In the genomic region with DNA sequence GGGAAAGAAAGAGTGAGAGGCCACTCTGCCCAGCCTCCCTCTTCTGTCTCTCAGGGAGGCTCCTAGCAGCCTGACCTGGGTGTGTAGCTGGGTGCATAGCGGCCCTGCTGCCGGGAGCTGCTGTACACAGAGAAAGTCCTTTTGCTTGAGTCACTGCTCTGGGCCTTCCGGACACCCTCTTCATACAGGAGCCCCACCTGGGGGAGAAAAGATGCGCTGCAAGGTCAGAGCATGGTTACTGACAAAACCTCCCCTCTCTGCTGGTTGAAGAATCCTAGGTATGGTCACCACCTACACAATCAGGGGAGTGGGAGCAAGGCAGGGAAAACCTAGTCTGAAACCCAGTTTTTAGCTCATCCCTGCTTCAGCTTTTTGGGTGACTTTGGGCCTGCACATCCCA, we compare ENCODE assay signal across 24 mouse cellular contexts. TPM values are rescaled to one million over a fixed set of nuclear protein-coding genes. Genes with fewer than 3 reads are reported as not detected.
DNase-seq lines count a peak whose midpoint lies in the region; ATAC-seq and TF ChIP-seq lines count a peak whose summit lies in the region.
"Had no signal": no experiment of that assay in that cellular context is flagged by ENCODE, and none has a peak within 500 bp of the region (broad histone marks: within the 10 kb centered on the region; RNA-seq: fewer than 3 reads in every experiment).

No protein-coding gene starts in this region.

- H3K4me2 ChIP-seq in kidney, postnatal 0 days (ENCODE audit: low read length): no peak overlapping the region
- H3K4me2 ChIP-seq in kidney, embryonic 16.5 days (replicated peaks; ENCODE audit: low read depth, low read length): no peak overlapping the region

- peaks cover 13% of the 10 kb centered on the region; the same call in 1 of the 2 replicates for H3K4me1 ChIP-seq in kidney, postnatal 0 days (replicated peaks; ENCODE audit: insufficient read depth, low read length)
- peaks cover 28% of the 10 kb centered on the region for H3K4me1 ChIP-seq in thymus, adult 2 months (replicated peaks; ENCODE audit: control insufficient read depth, insufficient read depth, low read length)
- H3K4me1 ChIP-seq in embryonic facial prominence, embryonic 10.5 days: peaks cover 26% of the 10 kb centered on the region
- H3K4me1 ChIP-seq in kidney, embryonic 16.5 days (ENCODE audit: insufficient read depth, low read length): peaks cover 22% of the 10 kb centered on the region

- no peak overlapping the region for H3K4me3 ChIP-seq in kidney, postnatal 0 days (replicated peaks; ENCODE audit: low read depth, low read length)
- no peak overlapping the region for H3K4me3 ChIP-seq in thymus, adult 2 months (ENCODE audit: control insufficient read depth, insufficient read depth, low read length)
- peak overlapping the region; percentile 66; the same call in 1 of the 2 replicates for H3K4me3 ChIP-seq in embryonic facial prominence, embryonic 10.5 days
- no peak overlapping the region for H3K4me3 ChIP-seq in kidney, embryonic 16.5 days (ENCODE audit: low read length)
- H3K4me3 ChIP-seq: embryonic facial prominence, embryonic 13.5 days; heart, embryonic 15.5 days had no signal

- 0 out of 2 replicates have a peak, but pooled peaks have one; percentile 7 for TF ChIP-seq CTCF in kidney, postnatal 0 days (IDR thresholded peaks at IDR 0.05; ENCODE audit: low read depth)
- no peak for TF ChIP-seq CTCF in thymus, adult 2 months (IDR thresholded peaks at IDR 0.05; ENCODE audit: borderline replicate concordance, control insufficient read depth, extremely low read depth, insufficient read depth, low read length, poor library complexity)

- H3K9me3 ChIP-seq in kidney, postnatal 0 days (replicated peaks; ENCODE audit: low read length): no peaks in the 10 kb centered on the region
- H3K9me3 ChIP-seq in embryonic facial prominence, embryonic 10.5 days: no peaks in the 10 kb centered on the region
- no peaks in the 10 kb centered on the region for H3K9me3 ChIP-seq in kidney, embryonic 16.5 days (ENCODE audit: low read length)
- H3K9me3 ChIP-seq: embryonic facial prominence, embryonic 13.5 days; heart, embryonic 15.5 days; midbrain, embryonic 12.5 days had no signal

- TF ChIP-seq POLR2A in thymus, adult 2 months (IDR thresholded peaks at IDR 0.05; ENCODE audit: control insufficient read depth, extremely low read depth, insufficient read depth, low read length, poor library complexity): no peak

- H3K9ac ChIP-seq in kidney, postnatal 0 days (ENCODE audit: low read depth, low read length): no peak overlapping the region
- H3K9ac ChIP-seq in kidney, embryonic 16.5 days (replicated peaks; ENCODE audit: low read length): no peak overlapping the region
- H3K9ac ChIP-seq: embryonic facial prominence, embryonic 13.5 days; forebrain, postnatal 0 days; heart, embryonic 15.5 days; liver, embryonic 14.5 days had no signal

- peaks cover 25% of the 10 kb centered on the region for H3K36me3 ChIP-seq in kidney, postnatal 0 days (ENCODE audit: insufficient read depth, low read length)
- no peaks in the 10 kb centered on the region for H3K36me3 ChIP-seq in thymus, adult 2 months (ENCODE audit: control insufficient read depth, insufficient read depth, low read length)
- H3K36me3 ChIP-seq in embryonic facial prominence, embryonic 10.5 days (replicated peaks): peaks cover 49% of the 10 kb centered on the region
- H3K36me3 ChIP-seq in kidney, embryonic 16.5 days (ENCODE audit: insufficient read depth, low read length): peaks cover 31% of the 10 kb centered on the region

- no peak for ATAC-seq in kidney, postnatal 0 days (replicated peaks; ENCODE audit: low FRiP score, low read depth)
- no peak for ATAC-seq in kidney, embryonic 16.5 days (ENCODE audit: low FRiP score, low TSS enrichment)
- ATAC-seq: forebrain, postnatal 0 days; hindbrain, postnatal 0 days had no signal

- WGBS in kidney, postnatal 0 days: 78% methylated on average over 4 of the region's 4 CpGs
- WGBS in thymus, adult 2 months: 96% methylated on average over 4 of the region's 4 CpGs
- 83% methylated on average over 4 of the region's 4 CpGs for WGBS in embryonic facial prominence, embryonic 10.5 days
- WGBS in kidney, embryonic 16.5 days: 85% methylated on average over 4 of the region's 4 CpGs

- no peaks in the 10 kb centered on the region for H3K27me3 ChIP-seq in kidney, postnatal 0 days (ENCODE audit: insufficient read depth, low read length)
- no peaks in the 10 kb centered on the region for H3K27me3 ChIP-seq in thymus, adult 2 months (ENCODE audit: control insufficient read depth, insufficient read depth, low read length)
- no peaks in the 10 kb centered on the region for H3K27me3 ChIP-seq in embryonic facial prominence, embryonic 10.5 days (replicated peaks; ENCODE audit: low read depth, poor library complexity, severe bottlenecking)
- H3K27me3 ChIP-seq in kidney, embryonic 16.5 days (ENCODE audit: insufficient read depth, low read length): no peaks in the 10 kb centered on the region
- H3K27me3 ChIP-seq: embryonic facial prominence, embryonic 13.5 days; heart, embryonic 15.5 days; midbrain, embryonic 12.5 days had no signal

- DNase-seq in kidney, postnatal 0 days (ENCODE audit: low spot score): no peak
- no peak for DNase-seq in kidney, adult 18-20 months
- peak; percentile 56 for DNase-seq in thymus, adult 2 months
- DNase-seq in thymus, adult 18-20 months: no peak
- DNase-seq in embryonic facial prominence, embryonic 10.5 days (ENCODE audit: low spot score): no peak
- peak; percentile 54 for DNase-seq in thymus, postnatal 25 days
- no peak for DNase-seq in testis, postnatal 14 days (ENCODE audit: low spot score)
- DNase-seq: adrenal gland, postnatal 14 days; forebrain, postnatal 0 days; gastrocnemius, postnatal 10 days; heart, adult 18-20 months; heart, postnatal 4 days; kidney, adult 8-10 months; kidney, postnatal 36 days had no signal

- H3K27ac ChIP-seq in kidney, postnatal 0 days: no peak overlapping the region
- no peak overlapping the region for H3K27ac ChIP-seq in thymus, adult 2 months (ENCODE audit: control insufficient read depth, insufficient read depth, low read length)
- no peak overlapping the region for H3K27ac ChIP-seq in embryonic facial prominence, embryonic 10.5 days (replicated peaks)
- no peak overlapping the region for H3K27ac ChIP-seq in kidney, embryonic 16.5 days (ENCODE audit: low read length)
- H3K27ac ChIP-seq: heart, embryonic 15.5 days; liver, embryonic 14.5 days; macrophage had no signal

RNA-seq across cellular contexts. Expression of a gene that starts 0.8 kb away (rescaled TPM):
- polyA plus RNA-seq in kidney, postnatal 0 days (2015; fragmentation: Nextera tagmentation; extraction: Ambion mirVana): 17.0 and 19.1 TPM in 2 replicates
- 35.8 and 42.0 TPM in 2 replicates for polyA plus RNA-seq in thymus, adult 2 months (2012; rRNA removed)
- polyA plus RNA-seq in embryonic facial prominence, embryonic 10.5 days (2016; fragmentation: Nextera tagmentation; extraction: Ambion mirVana): 30.3 and 31.4 TPM in 2 replicates
- 22.8 and 28.6 TPM in 2 replicates for polyA plus RNA-seq in kidney, embryonic 16.5 days (2015; fragmentation: Nextera tagmentation; extraction: Ambion mirVana)

RNA-seq across cellular contexts. Expression of a gene that starts 8.0 kb away (rescaled TPM):
- polyA plus RNA-seq in kidney, postnatal 0 days (2015; fragmentation: Nextera tagmentation; extraction: Ambion mirVana): 42.3 and 47.6 TPM in 2 replicates
- 69.6 and 80.8 TPM in 2 replicates for polyA plus RNA-seq in thymus, adult 2 months (2012; rRNA removed)
- 33.8 and 35.6 TPM in 2 replicates for polyA plus RNA-seq in embryonic facial prominence, embryonic 10.5 days (2016; fragmentation: Nextera tagmentation; extraction: Ambion mirVana)
- 35.4 and 37.7 TPM in 2 replicates for polyA plus RNA-seq in kidney, embryonic 16.5 days (2015; fragmentation: Nextera tagmentation; extraction: Ambion mirVana)

RNA-seq across cellular contexts. Expression of a gene that starts 8.1 kb away (rescaled TPM):
- 57.8 and 61.4 TPM in 2 replicates for polyA plus RNA-seq in kidney, postnatal 0 days (2015; fragmentation: Nextera tagmentation; extraction: Ambion mirVana)
- 145 and 163 TPM in 2 replicates for polyA plus RNA-seq in thymus, adult 2 months (2012; rRNA removed)
- 70.5 and 71.9 TPM in 2 replicates for polyA plus RNA-seq in embryonic facial prominence, embryonic 10.5 days (2016; fragmentation: Nextera tagmentation; extraction: Ambion mirVana)
- polyA plus RNA-seq in kidney, embryonic 16.5 days (2015; fragmentation: Nextera tagmentation; extraction: Ambion mirVana): 85.7 and 90.6 TPM in 2 replicates

RNA-seq across cellular contexts. Expression of a gene that starts 10.9 kb away (rescaled TPM):
- polyA plus RNA-seq in kidney, postnatal 0 days (2015; fragmentation: Nextera tagmentation; extraction: Ambion mirVana): not detected in 2 replicates
- polyA plus RNA-seq in thymus, adult 2 months (2012; rRNA removed): 0.70 and 1.5 TPM in 2 replicates
- polyA plus RNA-seq in embryonic facial prominence, embryonic 10.5 days (2016; fragmentation: Nextera tagmentation; extraction: Ambion mirVana): not detected in 2 replicates
- polyA plus RNA-seq in kidney, embryonic 16.5 days (2015; fragmentation: Nextera tagmentation; extraction: Ambion mirVana): not detected in 2 replicates
- polyA plus RNA-seq: brain, embryonic 14.5 days; embryonic facial prominence, embryonic 13.5 days; forebrain, postnatal 0 days; heart, embryonic 15.5 days; hindbrain, postnatal 0 days; limb, embryonic 11.5 days; liver, embryonic 14.5 days; lung, embryonic 16.5 days; macrophage; midbrain, embryonic 12.5 days had no signal

RNA-seq across cellular contexts. Expression of a gene that starts 11.3 kb away (rescaled TPM):
- 940 and 1,050 TPM in 2 replicates for polyA plus RNA-seq in kidney, postnatal 0 days (2015; fragmentation: Nextera tagmentation; extraction: Ambion mirVana)
- 2,283 and 2,588 TPM in 2 replicates for polyA plus RNA-seq in thymus, adult 2 months (2012; rRNA removed)
- 831 and 861 TPM in 2 replicates for polyA plus RNA-seq in embryonic facial prominence, embryonic 10.5 days (2016; fragmentation: Nextera tagmentation; extraction: Ambion mirVana)
- 644 and 690 TPM in 2 replicates for polyA plus RNA-seq in kidney, embryonic 16.5 days (2015; fragmentation: Nextera tagmentation; extraction: Ambion mirVana)

Comparison
In these comparisons a context has a peak if more than half of its experiments do, and no peak if none do; other contexts are left out.
1. DNase-seq: peak in thymus, adult 2 months (single experiment) and thymus, postnatal 25 days (single experiment); none in kidney, postnatal 0 days (single experiment), kidney, adult 18-20 months (single experiment), thymus, adult 18-20 months (0 of 2), embryonic facial prominence, embryonic 10.5 days (single experiment) and testis, postnatal 14 days (single experiment).